Mouse (Mus musculus): Measurements from ENCODE around the gene Ppa1.

The Ppa1 gene

GRCm38 (mm10) chr10:61695703-61696559, 47.6 kb downstream of the Ppa1 start:
- no peak for DNase-seq (ENCODE audit: low read depth)

- DNase-seq (ENCODE audit: low read depth), result no peak
These were observed 48.1 kb downstream of the Ppa1 start for GRCm38 (mm10) chr10:61696560-61696823.

- DNase-seq (ENCODE audit: low read depth), result no peak
These were observed 48.7 kb downstream of the Ppa1 start for GRCm38 (mm10) chr10:61697028-61697427.

DNA sequence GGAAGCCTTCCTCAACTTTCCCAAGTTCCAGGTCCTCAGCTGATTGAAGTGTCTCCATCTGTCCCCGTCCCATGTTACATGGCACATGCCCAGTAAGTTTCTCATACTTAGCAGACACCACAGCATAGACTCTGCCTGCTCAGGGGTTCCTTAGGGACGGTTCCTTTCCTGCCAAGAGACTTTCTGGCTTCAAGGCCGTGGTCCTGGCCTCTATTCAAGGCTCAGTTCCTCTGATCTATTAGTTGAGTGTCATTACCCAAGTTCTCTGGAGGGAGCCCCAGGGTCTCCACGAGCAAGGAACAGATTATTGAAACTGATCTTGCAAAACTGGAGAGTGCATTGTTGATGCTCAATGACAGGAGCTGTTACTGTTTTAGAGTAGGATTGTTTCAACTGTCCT, 56.3 kb downstream of the Ppa1 start:
- DNase-seq (ENCODE audit: low read depth), result no peak

DNA sequence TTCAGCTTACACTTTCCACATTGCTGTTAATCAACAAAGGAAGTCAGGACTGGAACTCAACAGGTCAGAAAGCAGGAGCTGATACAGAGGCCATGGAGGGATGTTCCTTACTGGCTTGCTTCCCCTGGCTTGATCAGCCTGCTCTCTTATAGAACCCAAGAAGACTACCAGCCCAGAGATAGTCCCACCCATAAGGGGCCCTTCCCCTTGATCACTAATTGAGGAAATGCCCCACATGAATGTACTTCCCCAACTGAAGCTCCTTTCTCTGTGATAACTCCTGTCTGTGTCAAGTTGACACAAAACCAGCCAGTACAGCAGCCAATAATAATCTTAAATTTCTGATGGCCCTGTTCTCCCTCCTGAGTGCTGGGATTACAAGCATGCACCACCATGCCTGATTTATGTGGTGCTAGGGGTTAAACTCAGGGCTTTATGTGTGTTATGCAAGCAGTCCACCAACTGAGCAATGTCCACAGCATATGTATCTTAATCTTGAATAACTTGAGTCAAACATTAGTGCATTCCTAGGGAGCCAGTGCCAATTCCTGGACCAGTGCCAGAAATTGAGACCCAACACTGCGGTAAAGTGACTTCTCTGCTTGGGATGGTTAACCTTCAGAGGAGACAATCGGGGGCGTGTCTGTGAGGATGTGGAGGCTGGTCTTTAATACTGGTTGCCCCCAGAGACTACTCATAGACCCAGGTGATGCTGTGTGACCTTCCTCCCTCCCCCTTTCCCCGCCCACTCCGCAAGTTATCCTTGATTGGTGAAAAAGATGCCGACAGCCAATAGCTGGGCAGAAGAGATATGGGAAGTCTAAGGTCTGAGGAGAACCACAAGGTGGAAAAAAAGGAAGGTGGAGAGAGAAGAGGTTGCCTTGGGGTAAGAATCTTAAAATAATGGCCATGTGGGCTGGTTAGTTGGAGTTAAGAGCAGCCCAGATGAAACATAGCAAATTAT, 58.3 kb downstream of the Ppa1 start:
- no peak for DNase-seq (ENCODE audit: low read depth)

- DNase-seq (ENCODE audit: low read depth), result no peak
These were observed 65.2 kb downstream of the Ppa1 start for GRCm38 (mm10) chr10:61713601-61714000.

GRCm38 (mm10) chr10:61714146-61714545, 65.8 kb downstream of the Ppa1 start:
- no peak for DNase-seq (ENCODE audit: low read depth)

- DNase-seq (ENCODE audit: low read depth), result peak; percentile 49
These were observed 66.6 kb downstream of the Ppa1 start, which contains the start of gene Aifm2 for GRCm38 (mm10) chr10:61714771-61715461. Gene Aifm2 (plus strand): TSS chr10:61715263.

DNA sequence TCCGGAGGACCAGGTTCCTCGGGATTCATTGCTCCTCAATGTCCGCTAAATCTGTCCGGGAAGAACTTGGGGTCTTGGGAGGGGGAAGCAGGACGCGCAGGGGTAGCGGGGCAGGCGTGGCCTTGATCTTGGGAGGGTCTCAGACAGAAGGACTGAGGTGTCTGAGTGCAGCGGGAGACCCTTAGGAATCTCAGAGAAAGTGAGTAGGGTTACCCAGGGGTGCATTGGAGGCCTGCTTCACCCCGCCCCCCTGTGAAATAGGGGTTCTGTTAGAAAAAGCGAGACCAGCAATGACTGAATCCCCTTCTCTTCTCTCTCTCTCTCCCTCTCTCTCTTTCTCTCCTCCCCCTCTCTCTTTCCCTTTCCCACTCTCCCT, 67.1 kb downstream of the Ppa1 start:
- no peak for DNase-seq (ENCODE audit: low read depth)

DNA sequence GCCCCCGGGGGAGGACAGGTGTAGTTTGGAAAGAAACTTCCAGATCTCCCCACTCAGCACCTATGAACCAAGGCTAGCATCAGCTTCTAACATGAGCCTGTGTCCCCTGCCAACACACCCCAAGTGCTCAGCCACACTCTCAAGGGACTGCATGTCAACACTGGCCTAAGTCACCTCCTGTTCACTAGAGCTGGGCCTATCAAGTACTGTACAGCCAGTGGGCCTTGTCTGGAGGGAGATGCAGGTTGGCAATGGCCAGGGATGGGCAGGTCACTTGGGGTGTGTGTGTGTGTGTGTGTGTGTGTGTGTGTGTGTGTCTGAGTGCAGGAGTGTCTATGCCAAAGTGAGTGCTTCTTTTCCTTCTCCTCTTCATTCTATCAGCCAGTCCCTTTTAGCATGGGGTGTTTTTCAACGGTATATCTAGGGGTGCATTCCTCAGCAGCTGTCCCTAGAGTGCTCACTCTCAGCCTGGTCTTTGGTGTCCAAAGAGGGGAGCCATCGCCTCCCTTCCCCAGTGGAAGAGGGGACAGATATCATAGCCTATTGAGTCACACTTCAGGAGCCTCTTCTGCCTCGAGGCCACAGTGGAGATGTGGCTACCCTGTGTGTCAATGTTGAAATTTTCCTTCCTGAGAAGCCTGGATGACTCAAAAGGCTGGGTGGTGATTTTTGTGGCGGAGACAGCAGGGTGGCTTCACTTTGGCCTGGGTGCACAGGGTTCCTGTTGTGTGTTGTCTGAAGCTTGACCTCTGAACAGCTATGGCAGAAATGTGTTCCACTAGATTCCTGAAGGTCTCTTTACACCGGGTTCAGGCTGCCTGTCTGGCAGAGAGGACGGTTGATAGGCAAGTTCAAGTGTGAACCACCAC, 67.9 kb downstream of the Ppa1 start:
- DNase-seq (ENCODE audit: low read depth), result no peak

DNA sequence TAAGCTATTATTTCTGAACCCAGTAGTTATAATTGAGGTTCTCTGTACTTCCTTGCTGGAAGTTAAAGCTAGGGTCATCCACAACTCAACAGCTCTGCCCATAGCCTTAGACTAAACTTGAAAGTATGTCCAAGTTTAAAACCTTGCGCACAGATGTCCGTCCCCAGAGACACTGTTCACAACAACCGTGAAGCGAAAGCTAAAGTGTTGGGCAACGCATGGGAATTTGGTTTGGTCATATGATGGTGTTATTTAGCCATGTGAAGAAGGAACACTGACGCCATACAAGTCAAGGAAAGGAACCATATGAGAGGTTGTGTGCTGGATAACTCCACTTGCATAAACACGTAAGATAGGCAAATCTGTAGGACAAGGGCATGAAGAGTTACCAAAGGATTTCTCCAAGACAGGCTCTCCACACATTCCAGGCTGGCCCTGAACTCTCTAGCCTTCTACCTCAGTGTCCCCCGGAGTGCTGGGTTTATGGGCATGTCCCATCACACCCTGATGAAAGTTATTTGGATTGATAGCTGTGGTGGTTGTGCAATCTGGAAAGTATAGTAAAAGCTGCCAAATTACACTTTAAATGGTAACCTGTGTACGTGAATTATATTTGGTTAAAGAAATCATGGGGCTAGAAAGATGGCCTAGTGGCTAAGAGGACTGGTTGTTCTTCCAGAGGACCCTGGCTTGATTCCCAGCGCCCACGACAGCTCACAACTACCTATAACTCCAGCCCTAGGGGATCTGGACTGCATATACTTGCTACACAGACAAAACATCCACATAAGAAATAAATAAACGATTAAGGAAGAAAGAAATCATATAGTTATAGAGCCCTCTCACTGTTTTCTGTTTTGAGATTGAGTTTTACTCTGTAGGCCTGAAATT, 69.3 kb downstream of the Ppa1 start:
- DNase-seq (ENCODE audit: low read depth), result no peak

GRCm38 (mm10) chr10:61720331-61720730, 72.0 kb downstream of the Ppa1 start:
- no peak for DNase-seq (ENCODE audit: low read depth)

DNA sequence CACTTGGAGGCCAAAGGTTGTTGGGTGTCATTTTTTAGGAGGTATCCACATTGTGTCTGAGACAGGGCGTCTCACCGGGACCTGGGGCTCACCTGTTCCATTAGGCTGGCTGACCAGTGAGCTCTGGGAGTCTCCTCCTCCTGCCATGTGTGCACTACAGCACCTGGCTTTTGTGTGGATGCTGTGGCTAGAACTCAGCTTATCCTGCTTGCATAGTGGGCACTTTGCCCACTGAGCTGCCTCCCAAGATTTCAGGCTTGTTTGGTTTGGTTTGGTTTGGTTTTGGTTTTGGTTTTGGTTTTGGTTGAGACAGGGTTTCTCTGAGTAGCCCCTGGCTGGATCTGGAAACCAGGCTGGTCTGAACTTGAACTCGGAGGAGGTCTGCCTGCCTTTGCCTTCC, 73.9 kb downstream of the Ppa1 start:
- no peak for DNase-seq (ENCODE audit: low read depth)

- no peak for DNase-seq (ENCODE audit: low read depth)
These were observed 74.9 kb downstream of the Ppa1 start for GRCm38 (mm10) chr10:61723271-61723670.
